Mouse (Mus musculus): Measurements from ENCODE around the gene Teddm1b. TPM values are rescaled to one million over a fixed set of nuclear protein-coding genes. Genes with fewer than 3 reads are reported as not detected.
A peak's percentile ranks its signal among the peaks of the same experiment; 100 is the strongest.
"Not testable (repeated sequence)": the region's sequence is repeated elsewhere in the genome, so short reads cannot be mapped to it uniquely, and the experiment has no call there.

The Teddm1b gene
- polyA plus RNA-seq (2014; fragmentation: Nextera tagmentation; extraction: Ambion mirVana), result 0.50 and 0.55 TPM in 2 replicates

DNA sequence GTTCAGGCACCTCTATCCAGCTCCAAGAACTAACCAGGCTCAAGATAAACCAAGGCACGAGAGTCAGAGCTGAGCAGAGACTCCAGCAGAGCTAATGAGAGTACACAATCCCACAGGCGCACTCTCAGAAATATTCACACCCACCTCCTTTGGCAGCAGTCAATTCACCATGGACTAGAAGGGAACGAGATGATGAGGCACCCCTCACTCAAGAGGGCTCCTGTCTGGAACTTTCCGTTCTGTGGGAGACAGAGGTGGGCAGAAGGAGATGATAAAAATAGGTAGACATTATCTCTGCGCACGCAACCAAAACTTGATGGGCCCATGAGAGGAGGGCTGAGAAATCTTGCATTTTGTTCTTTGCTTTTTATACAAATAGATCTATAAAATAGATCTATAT is at the start of gene Teddm1b:
Teddm1b (plus strand) TSS at position 301 of the 400 bp plus-strand sequence.
- H3K4me1 ChIP-seq (ENCODE audit: control insufficient read depth, insufficient read depth, low read length), result no peaks in the 10 kb centered on the region
- H3K4me3 ChIP-seq (replicated peaks; ENCODE audit: low read depth, low read length), result no peak within 1 kb of the TSS
- WGBS, result 87% methylated on average over 6 of the region's 6 CpGs
- no peaks in the 10 kb centered on the region for H3K27me3 ChIP-seq (ENCODE audit: control insufficient read depth, insufficient read depth, low read length)
- no peaks in the 10 kb centered on the region for H3K36me3 ChIP-seq (ENCODE audit: control insufficient read depth, insufficient read depth, low read length)
- H3K9me3 ChIP-seq (ENCODE audit: control insufficient read depth, low read length), result no peaks in the 10 kb centered on the region
- no peak within 1 kb of the TSS for H3K27ac ChIP-seq (replicated peaks; ENCODE audit: low read depth, low read length)
- no peak within 1 kb of the TSS for H3K4me2 ChIP-seq (ENCODE audit: low read length)
- DNase-seq (no peak), ATAC-seq (ENCODE audit: low FRiP score, low TSS enrichment) (no peak)
- no peak within 1 kb of the TSS for H3K9ac ChIP-seq (replicated peaks; ENCODE audit: low read length)

DNA sequence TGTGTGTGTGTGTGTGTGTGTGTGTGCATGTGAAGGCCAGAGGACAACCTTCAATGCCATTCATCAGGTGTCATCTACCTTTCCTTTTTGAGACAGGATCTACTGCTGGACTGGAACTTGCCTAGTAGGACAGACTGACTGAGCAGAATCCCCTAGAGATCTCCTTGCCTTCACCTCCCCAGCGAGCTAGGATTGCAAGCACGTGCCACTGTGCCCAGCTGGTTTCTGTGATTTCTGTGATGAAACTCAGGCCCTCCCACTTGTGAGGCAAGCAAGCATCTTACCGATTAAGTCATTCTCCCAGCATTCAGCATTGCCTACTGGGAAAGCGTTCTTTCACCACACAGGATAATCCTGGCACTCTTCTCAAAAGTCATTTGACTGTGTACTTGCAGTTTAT is 43.4 kb upstream of the Teddm1b start:
- Histone ChIP-seq H3K9me3 (ENCODE audit: control insufficient read depth, low read length) (no peaks in the 10 kb centered on the region), H3K4me1 (ENCODE audit: control insufficient read depth, insufficient read depth, low read length) (no peaks in the 10 kb centered on the region), H3K36me3 (ENCODE audit: control insufficient read depth, insufficient read depth, low read length) (no peaks in the 10 kb centered on the region), H3K27me3 (ENCODE audit: control insufficient read depth, insufficient read depth, low read length) (no peaks in the 10 kb centered on the region), H3K9ac (replicated peaks; ENCODE audit: low read length) (no peak overlapping the region), H3K27ac (replicated peaks; ENCODE audit: low read depth, low read length) (no peak overlapping the region), H3K4me2 (ENCODE audit: low read length) (no peak overlapping the region), H3K4me3 (replicated peaks; ENCODE audit: low read depth, low read length) (no peak overlapping the region)
- DNase-seq (no peak), ATAC-seq (ENCODE audit: low FRiP score, low TSS enrichment) (no peak)
- 78% methylated on average over 4 of the region's 4 CpGs for WGBS

DNA sequence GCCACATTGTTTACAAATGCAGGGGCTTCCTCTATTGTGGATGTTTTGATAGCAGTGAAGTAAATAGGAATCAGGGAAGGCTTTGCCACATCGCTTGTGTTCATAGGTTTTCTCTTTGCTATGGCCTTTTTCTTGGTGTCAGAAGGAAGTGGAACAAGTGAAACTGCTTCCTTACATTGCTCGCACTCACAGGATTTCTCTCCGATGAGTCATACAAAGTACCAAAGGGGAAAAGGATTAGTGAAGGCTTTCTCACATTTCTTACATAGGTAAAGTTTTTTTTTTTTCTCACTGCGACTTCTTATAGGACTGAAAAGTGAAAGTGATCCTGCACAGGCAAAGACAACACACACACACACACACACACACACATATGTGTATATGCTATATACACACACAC is 38.1 kb upstream of the Teddm1b start:
- Histone ChIP-seq H3K27me3 (ENCODE audit: control insufficient read depth, insufficient read depth, low read length) (no peaks in the 10 kb centered on the region), H3K9ac (replicated peaks; ENCODE audit: low read length) (no peak overlapping the region), H3K27ac (replicated peaks; ENCODE audit: low read depth, low read length) (no peak overlapping the region), H3K9me3 (ENCODE audit: control insufficient read depth, low read length) (no peaks in the 10 kb centered on the region), H3K4me2 (ENCODE audit: low read length) (no peak overlapping the region), H3K4me3 (replicated peaks; ENCODE audit: low read depth, low read length) (no peak overlapping the region), H3K36me3 (ENCODE audit: control insufficient read depth, insufficient read depth, low read length) (no peaks in the 10 kb centered on the region), H3K4me1 (ENCODE audit: control insufficient read depth, insufficient read depth, low read length) (no peaks in the 10 kb centered on the region)
- DNase-seq (no peak), ATAC-seq (ENCODE audit: low FRiP score, low TSS enrichment) (no peak)
- 89% methylated on average over 4 of the region's 4 CpGs for WGBS

DNA sequence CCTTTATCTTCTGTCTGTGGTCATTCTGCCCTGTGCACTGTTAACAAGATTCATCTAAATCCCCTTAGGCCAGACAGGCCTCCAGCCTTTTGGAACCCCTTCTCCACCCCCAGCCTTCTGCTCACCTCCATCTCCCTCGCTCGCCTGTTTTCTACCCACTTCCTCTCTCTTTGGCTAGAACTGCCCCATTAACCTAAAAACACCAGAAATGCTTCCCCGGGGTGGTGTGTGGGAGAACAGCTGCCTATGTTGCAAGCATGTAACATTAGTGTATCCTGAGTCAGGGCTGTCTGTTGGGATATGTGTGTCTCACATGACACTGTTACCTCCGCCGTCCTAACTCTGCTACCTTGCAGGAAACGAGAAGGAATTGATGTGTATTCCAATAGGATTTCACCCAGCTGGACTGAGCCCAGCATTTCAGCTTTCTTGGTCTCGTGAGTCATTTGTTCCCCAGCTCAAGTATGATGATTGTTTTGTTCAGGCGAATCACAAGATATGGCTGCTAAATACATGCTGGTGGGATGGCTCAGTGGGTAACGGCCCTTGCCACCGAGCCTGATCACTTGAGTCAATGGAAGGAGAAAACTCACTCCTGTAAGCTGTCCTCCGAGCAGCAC is 31.9 kb upstream of the Teddm1b start:
- no peak overlapping the region for H3K4me3 ChIP-seq (replicated peaks; ENCODE audit: low read depth, low read length)
- H3K27ac ChIP-seq (replicated peaks; ENCODE audit: low read depth, low read length), result no peak overlapping the region
- H3K36me3 ChIP-seq (ENCODE audit: control insufficient read depth, insufficient read depth, low read length), result no peaks in the 10 kb centered on the region
- no peaks in the 10 kb centered on the region for H3K9me3 ChIP-seq (ENCODE audit: control insufficient read depth, low read length)
- H3K9ac ChIP-seq (replicated peaks; ENCODE audit: low read length), result no peak overlapping the region
- 88% methylated on average over 11 of the region's 11 CpGs for WGBS
- DNase-seq, result no peak
- no peak for ATAC-seq (ENCODE audit: low FRiP score, low TSS enrichment)
- H3K4me2 ChIP-seq (ENCODE audit: low read length), result no peak overlapping the region
- H3K27me3 ChIP-seq (ENCODE audit: control insufficient read depth, insufficient read depth, low read length), result no peaks in the 10 kb centered on the region
- no peaks in the 10 kb centered on the region for H3K4me1 ChIP-seq (ENCODE audit: control insufficient read depth, insufficient read depth, low read length)

DNA sequence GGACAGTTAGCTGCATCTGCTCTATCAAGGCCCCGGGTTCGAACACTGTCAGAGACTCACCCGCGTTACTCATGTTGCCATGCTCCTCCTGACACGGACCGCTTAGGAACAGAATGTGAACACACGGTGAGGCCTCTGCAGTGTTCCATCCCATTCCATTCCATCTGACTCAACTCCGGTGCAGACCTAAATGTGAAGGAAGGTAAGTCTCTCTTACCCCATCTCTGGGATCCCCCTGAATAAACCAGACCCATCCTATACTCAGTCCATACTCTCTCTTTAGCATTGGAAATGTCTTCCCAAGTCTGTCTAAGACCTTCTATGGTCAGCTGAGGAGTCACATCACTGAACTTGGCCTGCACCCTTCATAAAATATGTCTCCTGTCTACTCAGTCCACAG is 30.1 kb upstream of the Teddm1b start, which contains the start of gene Rgsl1:
Rgsl1 (minus strand) TSS at position 101 of the 400 bp plus-strand sequence.
- Histone ChIP-seq H3K4me2 (ENCODE audit: low read length) (no peak within 1 kb of the TSS), H3K36me3 (ENCODE audit: control insufficient read depth, insufficient read depth, low read length) (no peaks in the 10 kb centered on the region), H3K9ac (replicated peaks; ENCODE audit: low read length) (no peak within 1 kb of the TSS), H3K27me3 (ENCODE audit: control insufficient read depth, insufficient read depth, low read length) (no peaks in the 10 kb centered on the region), H3K4me1 (ENCODE audit: control insufficient read depth, insufficient read depth, low read length) (no peaks in the 10 kb centered on the region), H3K9me3 (ENCODE audit: control insufficient read depth, low read length) (no peaks in the 10 kb centered on the region), H3K27ac (replicated peaks; ENCODE audit: low read depth, low read length) (no peak within 1 kb of the TSS), H3K4me3 (replicated peaks; ENCODE audit: low read depth, low read length) (no peak within 1 kb of the TSS)
- ATAC-seq (ENCODE audit: low FRiP score, low TSS enrichment), result no peak
- WGBS, result 97% methylated on average over 8 of the region's 8 CpGs
- DNase-seq, result no peak

DNA sequence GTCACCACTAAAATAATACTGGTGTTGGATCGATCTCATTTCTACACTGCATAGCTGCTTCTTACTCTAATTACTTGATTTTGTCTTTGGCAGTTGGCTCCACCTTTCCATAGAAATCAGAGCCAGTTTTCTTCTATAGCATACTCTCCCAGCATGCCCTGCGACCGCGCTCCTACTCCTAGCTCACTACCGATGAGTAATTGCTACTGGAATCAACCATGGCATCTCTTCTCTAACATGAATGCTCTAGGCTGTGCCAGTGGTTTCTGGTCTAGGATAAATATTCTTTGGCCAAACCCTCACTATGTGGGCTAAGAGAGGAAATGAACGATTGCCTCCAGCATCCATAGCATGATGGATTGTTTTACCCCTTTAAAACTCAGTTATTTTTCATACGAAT is 27.7 kb upstream of the Teddm1b start:
- H3K9me3 ChIP-seq (ENCODE audit: control insufficient read depth, low read length), result no peaks in the 10 kb centered on the region
- no peak for ATAC-seq (ENCODE audit: low FRiP score, low TSS enrichment)
- no peak overlapping the region for H3K4me2 ChIP-seq (ENCODE audit: low read length)
- H3K27me3 ChIP-seq (ENCODE audit: control insufficient read depth, insufficient read depth, low read length), result no peaks in the 10 kb centered on the region
- no peak overlapping the region for H3K27ac ChIP-seq (replicated peaks; ENCODE audit: low read depth, low read length)
- no peak for DNase-seq
- H3K4me3 ChIP-seq (replicated peaks; ENCODE audit: low read depth, low read length), result no peak overlapping the region
- no peaks in the 10 kb centered on the region for H3K4me1 ChIP-seq (ENCODE audit: control insufficient read depth, insufficient read depth, low read length)
- H3K36me3 ChIP-seq (ENCODE audit: control insufficient read depth, insufficient read depth, low read length), result no peaks in the 10 kb centered on the region
- WGBS, result 90% methylated on average over 7 of the region's 7 CpGs
- H3K9ac ChIP-seq (replicated peaks; ENCODE audit: low read length), result no peak overlapping the region

DNA sequence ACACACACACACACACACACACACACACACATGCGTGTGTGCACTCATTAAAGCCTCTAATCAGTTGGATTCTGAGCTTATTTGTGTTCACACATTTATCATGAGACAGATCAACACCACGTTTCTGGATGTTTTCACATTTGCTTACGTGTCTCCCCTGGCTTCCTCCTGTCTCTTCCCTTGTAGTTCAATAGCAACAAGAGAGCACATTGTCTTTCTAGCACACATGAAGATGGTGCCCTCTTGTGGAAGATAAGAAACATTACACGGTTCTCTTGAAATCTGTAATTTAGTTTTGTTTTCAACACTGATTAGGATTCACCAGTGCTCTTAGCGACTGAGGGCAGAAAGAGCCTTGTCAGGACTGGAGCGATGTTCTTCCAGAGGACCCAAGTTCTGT is 27.3 kb upstream of the Teddm1b start:
- 34% methylated on average over 6 of the region's 6 CpGs for WGBS
- DNase-seq (peak; percentile 84), ATAC-seq (ENCODE audit: low FRiP score, low TSS enrichment) (no peak)

DNA sequence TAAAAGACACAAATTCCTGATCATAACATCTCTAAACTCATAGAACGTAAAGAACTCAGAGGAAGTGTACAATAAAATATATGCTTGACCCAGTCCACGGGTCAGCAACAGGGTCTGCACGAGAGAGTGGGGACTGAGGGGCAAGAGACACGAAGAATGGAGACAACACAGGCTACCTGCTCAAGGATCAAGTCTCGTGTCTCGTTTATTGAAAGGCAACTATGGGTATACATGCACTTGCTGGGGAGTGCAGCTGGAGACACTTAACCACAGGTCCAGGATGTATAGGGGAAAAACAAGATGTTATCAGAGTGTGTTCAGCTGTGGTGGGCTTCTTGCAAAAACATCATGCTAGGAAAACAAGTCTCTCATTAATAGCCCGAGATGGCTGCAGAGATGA is 21.4 kb upstream of the Teddm1b start:
- ATAC-seq (ENCODE audit: low FRiP score, low TSS enrichment); H3K9ac ChIP-seq (replicated peaks; ENCODE audit: low read length); DNase-seq; H3K9me3 ChIP-seq (ENCODE audit: control insufficient read depth, low read length); H3K4me1 ChIP-seq (ENCODE audit: control insufficient read depth, insufficient read depth, low read length); H3K4me2 ChIP-seq (ENCODE audit: low read length); H3K4me3 ChIP-seq (replicated peaks; ENCODE audit: low read depth, low read length); H3K27me3 ChIP-seq (ENCODE audit: control insufficient read depth, insufficient read depth, low read length); H3K27ac ChIP-seq (replicated peaks; ENCODE audit: low read depth, low read length); H3K36me3 ChIP-seq (ENCODE audit: control insufficient read depth, insufficient read depth, low read length): not testable (repeated sequence)
- 91% methylated on average over 7 of the region's 7 CpGs for WGBS

More for the DNA sequence above, 27.3 kb upstream of the Teddm1b start:
- no peaks in the 10 kb centered on the region for H3K36me3 ChIP-seq (ENCODE audit: control insufficient read depth, insufficient read depth, low read length)
- no peak overlapping the region for H3K4me3 ChIP-seq (replicated peaks; ENCODE audit: low read depth, low read length)
- H3K9ac ChIP-seq (replicated peaks; ENCODE audit: low read length), result no peak overlapping the region
- no peaks in the 10 kb centered on the region for H3K27me3 ChIP-seq (ENCODE audit: control insufficient read depth, insufficient read depth, low read length)
- no peaks in the 10 kb centered on the region for H3K9me3 ChIP-seq (ENCODE audit: control insufficient read depth, low read length)
- H3K4me2 ChIP-seq (ENCODE audit: low read length), result no peak overlapping the region
- no peak overlapping the region for H3K27ac ChIP-seq (replicated peaks; ENCODE audit: low read depth, low read length)
- H3K4me1 ChIP-seq (ENCODE audit: control insufficient read depth, insufficient read depth, low read length), result no peaks in the 10 kb centered on the region

DNA sequence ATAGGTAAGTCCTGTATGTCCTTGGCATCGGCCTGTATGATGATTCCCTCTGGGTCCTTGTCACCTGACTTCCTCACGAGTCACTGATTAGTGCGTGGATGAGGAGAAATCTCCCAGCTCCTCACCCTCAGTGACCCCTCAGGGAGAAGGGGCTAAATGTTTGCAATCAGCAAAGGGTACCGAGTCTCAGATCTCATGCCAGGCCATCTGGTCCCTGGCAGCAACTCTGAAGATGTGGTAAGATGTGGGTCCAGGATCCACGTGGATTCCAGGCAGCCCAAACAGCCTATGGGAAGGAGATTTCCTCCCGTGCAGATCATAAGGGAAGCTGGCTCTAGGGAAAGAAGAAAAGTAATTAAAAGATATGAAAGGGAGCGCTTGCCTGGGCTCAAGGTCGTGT is 18.2 kb upstream of the Teddm1b start:
- 81% methylated on average over 8 of the region's 8 CpGs for WGBS
- Histone ChIP-seq H3K36me3 (ENCODE audit: control insufficient read depth, insufficient read depth, low read length) (no peaks in the 10 kb centered on the region), H3K4me2 (ENCODE audit: low read length) (no peak overlapping the region), H3K27ac (replicated peaks; ENCODE audit: low read depth, low read length) (no peak overlapping the region), H3K4me1 (ENCODE audit: control insufficient read depth, insufficient read depth, low read length) (no peaks in the 10 kb centered on the region), H3K4me3 (replicated peaks; ENCODE audit: low read depth, low read length) (no peak overlapping the region), H3K9me3 (ENCODE audit: control insufficient read depth, low read length) (no peaks in the 10 kb centered on the region), H3K27me3 (ENCODE audit: control insufficient read depth, insufficient read depth, low read length) (no peaks in the 10 kb centered on the region), H3K9ac (replicated peaks; ENCODE audit: low read length) (no peak overlapping the region)
- DNase-seq, result no peak
- ATAC-seq (ENCODE audit: low FRiP score, low TSS enrichment), result no peak

All from midbrain, embryonic 14.5 days (tissue).